Mouse (Mus musculus): ENCODE results near the gene Spata31d1b. TPM values are rescaled to one million over a fixed set of nuclear protein-coding genes. Genes with fewer than 3 reads are reported as not detected.

Gene Spata31d1b
- not detected for polyA plus RNA-seq (2014; fragmentation: Illumina TruSeq; extraction: RNeasy Lipid Tissue Mini Kit (QIAGEN cat#74804); ENCODE audit: low read depth, low replicate concordance)

GRCm38 (mm10) chr13:59711984-59712383 is at the start of gene Spata31d1b:
Gene Spata31d1b, plus strand, starts transcription at chr13:59712284.

GRCm38 (mm10) chr13:59675151-59676011 is 36.7 kb upstream of the Spata31d1b start, which contains the start of gene Golm1:
Gene Golm1, minus strand, starts transcription at chr13:59675811.

GRCm38 (mm10) chr13:59694008-59694407 is 18.1 kb upstream of the Spata31d1b start, which contains the start of gene 4921517D22Rik:
Gene 4921517D22Rik, minus strand, starts transcription at chr13:59694108.

GRCm38 (mm10) chr13:59710230-59710629 is 1.9 kb upstream of the Spata31d1b start, which contains the start of gene Spata31d1a:
Gene Spata31d1a, minus strand, starts transcription at chr13:59710330.

DNA sequence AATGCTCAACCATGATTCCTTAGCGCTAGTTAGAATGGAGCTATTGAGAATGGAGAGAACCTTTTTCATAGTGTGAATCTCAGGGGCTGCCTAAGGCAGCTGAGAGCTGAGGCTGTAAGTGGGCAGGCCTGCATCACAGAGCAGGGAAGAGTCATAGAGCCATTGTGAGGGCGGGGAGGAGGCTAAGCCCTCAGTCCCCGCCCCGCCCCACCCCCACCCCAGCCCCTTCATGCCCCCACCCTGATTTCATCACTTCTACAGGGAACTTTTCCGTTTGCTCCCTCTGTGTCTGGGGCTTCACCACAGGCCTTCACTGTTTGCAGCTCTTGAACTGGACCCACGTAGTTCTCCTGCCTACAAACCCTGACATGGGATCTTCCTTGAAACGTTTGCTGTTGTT is 19.6 kb downstream of the Spata31d1b start, which contains the start of gene Spata31d1d:
TSS of gene Spata31d1d (minus strand) at position 101 of the 400 bp plus-strand sequence.

GRCm38 (mm10) chr13:59746711-59747110 is 34.6 kb downstream of the Spata31d1b start, which contains the start of gene 1700014D04Rik:
Gene 1700014D04Rik, minus strand, starts transcription at chr13:59746752.

Other genes starting within 250 kb of the Spata31d1b start
- gene Agtpbp1, start 127.1 kb upstream of the Spata31d1b start, polyA plus RNA-seq (2014; fragmentation: Illumina TruSeq; extraction: RNeasy Lipid Tissue Mini Kit (QIAGEN cat#74804); ENCODE audit: low read depth, low replicate concordance) = 10.1 TPM
- gene Naa35, start 127.0 kb upstream of the Spata31d1b start, polyA plus RNA-seq (2014; fragmentation: Illumina TruSeq; extraction: RNeasy Lipid Tissue Mini Kit (QIAGEN cat#74804); ENCODE audit: low read depth, low replicate concordance) = 107 TPM
- gene Golm1, start 36.5 kb upstream of the Spata31d1b start, polyA plus RNA-seq (2014; fragmentation: Illumina TruSeq; extraction: RNeasy Lipid Tissue Mini Kit (QIAGEN cat#74804); ENCODE audit: low read depth, low replicate concordance) = 2.4 TPM
- not detected for gene 4921517D22Rik, start 18.2 kb upstream of the Spata31d1b start, polyA plus RNA-seq (2014; fragmentation: Illumina TruSeq; extraction: RNeasy Lipid Tissue Mini Kit (QIAGEN cat#74804); ENCODE audit: low read depth, low replicate concordance)
- gene Spata31d1a, start 2.0 kb upstream of the Spata31d1b start, polyA plus RNA-seq (2014; fragmentation: Illumina TruSeq; extraction: RNeasy Lipid Tissue Mini Kit (QIAGEN cat#74804); ENCODE audit: low read depth, low replicate concordance) = not detected
- not detected for gene Spata31d1d, start 19.5 kb downstream of the Spata31d1b start, polyA plus RNA-seq (2014; fragmentation: Illumina TruSeq; extraction: RNeasy Lipid Tissue Mini Kit (QIAGEN cat#74804); ENCODE audit: low read depth, low replicate concordance)
- 0.11 TPM for gene 1700014D04Rik, start 34.5 kb downstream of the Spata31d1b start, polyA plus RNA-seq (2014; fragmentation: Illumina TruSeq; extraction: RNeasy Lipid Tissue Mini Kit (QIAGEN cat#74804); ENCODE audit: low read depth, low replicate concordance)
- 55.3 TPM for gene Isca1, start 57.5 kb downstream of the Spata31d1b start, polyA plus RNA-seq (2014; fragmentation: Illumina TruSeq; extraction: RNeasy Lipid Tissue Mini Kit (QIAGEN cat#74804); ENCODE audit: low read depth, low replicate concordance)
- not detected for gene Gm49354, start 70.0 kb downstream of the Spata31d1b start, polyA plus RNA-seq (2014; fragmentation: Illumina TruSeq; extraction: RNeasy Lipid Tissue Mini Kit (QIAGEN cat#74804); ENCODE audit: low read depth, low replicate concordance)
- 102 TPM for gene Tut7, start 110.9 kb downstream of the Spata31d1b start, polyA plus RNA-seq (2014; fragmentation: Illumina TruSeq; extraction: RNeasy Lipid Tissue Mini Kit (QIAGEN cat#74804); ENCODE audit: low read depth, low replicate concordance)

All from liver, adult 10 weeks (tissue).